Mouse (Mus musculus) layer of hippocampus, adult 18-20 months (tissue): ENCODE results near the gene Wars. TPM values are rescaled to one million over a fixed set of nuclear protein-coding genes. Genes with fewer than 3 reads are reported as not detected.

Source experiments
- DNase-seq, 2 experiments: peaks; one replicate each; pipeline ENCODE4 v3.0.0; 2022; ENCODE audit warnings: low spot score in 2 of 2
- total RNA-seq, 2 experiments: library from RNA; stranded (reverse); gene quantifications; 2 replicates each; pipeline ENCODE4 v1.2.3; 2021

Wars gene
- total RNA-seq, 2 experiments from 2014 or later: 84.7 to 91.2 TPM

DNA sequence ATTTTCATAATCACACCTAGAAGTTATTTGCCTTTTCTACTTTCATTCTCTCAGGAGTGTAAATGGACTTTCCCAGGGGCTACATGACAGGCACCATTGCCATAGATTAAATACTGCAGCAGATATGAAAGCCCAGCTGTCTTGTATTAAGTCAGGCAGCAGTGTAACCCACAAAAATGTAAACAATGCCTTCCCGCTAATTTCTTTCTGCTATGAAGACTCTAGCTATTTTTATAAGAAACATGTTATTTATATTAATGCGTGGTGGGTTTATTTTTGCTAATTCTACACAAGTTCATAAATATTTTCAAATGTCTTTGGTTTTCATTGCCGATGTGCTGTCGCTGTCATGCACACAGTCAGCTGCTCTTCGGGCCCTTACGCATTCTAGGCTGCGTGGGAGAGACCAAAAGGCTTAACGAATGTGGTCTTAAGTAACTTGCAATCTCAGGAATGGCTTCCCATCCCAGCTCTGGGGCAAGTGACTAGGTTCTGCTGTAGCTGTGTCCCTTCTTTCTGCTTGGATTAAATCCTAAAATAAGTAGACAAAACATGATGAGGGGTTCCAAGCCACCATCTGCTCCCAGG is 16.0 kb upstream of the Wars start:
- DNase-seq: no peak

DNA sequence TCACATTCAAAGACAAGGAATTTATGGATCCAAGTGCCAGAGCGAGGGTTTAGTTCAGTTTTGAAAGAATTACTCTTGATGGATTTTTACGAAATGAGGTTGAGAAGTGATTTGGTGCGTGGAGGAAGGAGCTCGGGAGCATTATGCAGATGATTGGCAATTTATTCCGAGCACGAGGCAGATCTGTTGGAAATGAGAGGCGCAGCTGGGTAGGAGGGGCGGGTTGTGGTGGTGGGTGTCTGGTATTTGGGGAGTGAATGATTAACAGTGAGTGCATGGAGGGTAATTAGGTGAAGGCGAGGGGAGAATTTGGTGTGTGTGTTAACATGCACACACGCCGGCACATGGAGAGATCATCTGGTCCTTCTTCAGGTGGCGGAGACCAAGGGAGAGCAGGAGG is 12.4 kb upstream of the Wars start:
- peak in 1 of 2 experiments; percentile 38 for DNase-seq

DNA sequence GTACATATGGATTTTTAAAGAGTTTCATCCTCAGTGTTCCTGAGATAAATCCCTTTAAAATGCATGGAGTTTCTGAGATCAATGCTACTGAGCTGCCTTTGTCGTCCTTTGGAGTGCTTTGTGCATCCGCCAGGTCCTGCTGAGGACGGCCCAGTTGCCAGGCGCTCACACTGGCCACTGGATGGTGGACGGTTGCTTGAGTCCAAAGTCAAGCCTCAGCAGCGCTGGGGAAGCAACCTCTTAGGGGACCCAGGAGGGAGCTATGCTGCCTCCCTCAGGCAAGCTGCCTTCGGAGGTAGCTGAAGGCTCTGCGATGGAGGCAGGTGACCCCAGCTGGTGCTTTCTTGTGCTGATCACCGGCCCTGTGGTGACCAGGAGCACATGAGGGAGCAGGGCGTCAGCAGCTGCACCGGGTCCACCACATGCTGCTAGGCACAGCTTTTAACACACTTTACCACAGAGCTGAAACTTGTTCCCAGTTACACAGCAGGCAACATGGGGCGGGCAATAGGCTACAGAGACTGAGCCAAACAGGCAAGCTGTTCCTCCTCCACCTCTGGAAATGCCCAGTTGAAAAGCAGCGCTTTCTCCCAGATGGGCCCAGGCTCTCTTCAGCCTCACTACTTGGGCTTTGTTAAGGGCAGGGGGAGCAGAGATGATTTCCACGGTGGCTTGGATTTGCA is 11.8 kb upstream of the Wars start:
- DNase-seq: no peak

DNA sequence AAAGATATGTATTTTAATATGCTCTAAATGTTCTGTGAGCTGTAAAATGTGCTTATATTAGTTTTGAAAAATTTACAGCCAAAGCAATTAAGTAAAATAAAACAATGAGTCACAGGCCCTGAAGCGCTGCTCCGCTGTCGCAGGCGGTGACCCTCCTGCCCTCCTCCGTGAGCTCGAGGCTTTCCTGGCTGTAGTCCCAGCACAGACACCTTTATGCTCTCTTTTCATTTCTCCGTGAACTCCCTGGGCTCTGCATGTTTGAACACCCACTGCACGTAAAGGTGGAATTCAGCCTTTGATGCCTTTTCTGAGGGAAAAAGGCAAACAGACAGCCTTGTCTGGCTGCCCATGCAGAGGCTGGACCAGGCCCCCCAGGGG is 10.3 kb upstream of the Wars start:
- no peak for DNase-seq

DNA sequence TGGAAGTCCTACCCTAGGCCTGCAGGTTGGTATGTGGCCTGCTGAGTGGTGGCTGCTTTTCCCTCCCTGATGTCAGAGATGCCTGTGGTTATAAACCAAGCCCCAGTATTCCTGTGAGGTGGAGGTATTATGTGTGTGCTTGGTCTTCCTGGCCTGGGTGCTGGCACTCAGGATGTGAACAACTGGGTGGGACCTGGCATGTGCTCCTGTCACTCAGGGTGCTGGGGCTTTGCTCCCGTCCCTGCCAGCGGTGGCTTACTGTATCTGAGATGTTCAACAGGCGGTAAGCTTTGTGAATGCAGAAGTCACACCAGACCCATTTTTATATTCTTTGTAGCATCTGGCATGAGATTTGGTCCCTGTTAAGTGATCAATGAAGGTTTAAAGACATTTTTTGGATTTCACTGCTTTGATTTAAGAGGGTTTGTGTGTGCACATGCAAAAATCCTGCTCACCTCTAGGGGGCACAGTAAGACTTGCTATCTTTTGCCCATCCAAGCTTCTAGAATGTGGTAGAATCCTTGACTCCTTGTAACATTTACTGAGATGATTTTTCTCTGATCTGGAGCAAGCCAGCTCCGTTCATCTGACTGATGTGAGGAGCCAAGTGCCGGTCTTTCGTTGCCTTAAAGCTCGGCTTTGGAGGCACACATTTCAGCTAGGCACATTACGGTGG is 9.8 kb upstream of the Wars start:
- peak; percentile 51 to 92 for DNase-seq

DNA sequence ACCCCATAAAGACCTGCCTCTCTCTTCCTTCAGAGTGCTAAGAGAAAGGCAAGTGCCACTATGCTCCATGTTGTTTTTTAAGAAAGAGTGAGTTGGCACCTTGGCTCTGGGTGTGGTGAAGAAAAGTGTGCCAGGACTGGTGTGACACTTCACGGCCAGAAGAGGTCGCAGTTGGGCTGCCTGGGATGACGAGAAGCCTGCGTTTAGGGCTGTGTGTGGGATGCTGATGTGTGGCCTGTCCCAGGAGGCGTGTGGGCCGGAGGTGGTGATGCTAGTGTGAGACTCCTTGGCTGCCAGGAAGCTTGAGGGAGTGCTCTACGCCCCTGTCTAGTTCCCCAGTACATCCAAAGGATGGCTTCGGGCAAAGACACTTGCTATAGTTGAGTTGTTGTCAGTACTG is 9.0 kb upstream of the Wars start:
- peak in 1 of 2 experiments; percentile 84 for DNase-seq

DNA sequence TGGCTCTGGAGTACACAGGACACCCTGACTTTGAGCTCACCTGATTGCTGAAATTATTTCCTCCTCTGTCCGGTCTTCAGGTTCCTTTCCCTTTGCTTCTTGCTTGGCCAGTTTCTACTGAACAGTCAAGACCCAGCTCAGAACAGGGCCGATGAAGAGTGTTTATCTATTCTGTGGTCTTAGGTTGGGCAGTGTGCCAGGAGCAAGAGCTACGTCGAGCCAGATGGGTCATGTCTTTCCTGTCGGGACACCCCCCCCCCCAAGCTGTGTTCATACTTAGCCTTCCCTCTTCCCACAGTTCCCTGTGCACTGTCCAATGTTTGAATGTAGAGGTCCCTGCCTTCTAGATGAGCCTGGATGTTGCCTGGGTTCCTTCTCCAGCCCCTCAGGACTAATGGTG is 7.4 kb upstream of the Wars start:
- no peak for DNase-seq

DNA sequence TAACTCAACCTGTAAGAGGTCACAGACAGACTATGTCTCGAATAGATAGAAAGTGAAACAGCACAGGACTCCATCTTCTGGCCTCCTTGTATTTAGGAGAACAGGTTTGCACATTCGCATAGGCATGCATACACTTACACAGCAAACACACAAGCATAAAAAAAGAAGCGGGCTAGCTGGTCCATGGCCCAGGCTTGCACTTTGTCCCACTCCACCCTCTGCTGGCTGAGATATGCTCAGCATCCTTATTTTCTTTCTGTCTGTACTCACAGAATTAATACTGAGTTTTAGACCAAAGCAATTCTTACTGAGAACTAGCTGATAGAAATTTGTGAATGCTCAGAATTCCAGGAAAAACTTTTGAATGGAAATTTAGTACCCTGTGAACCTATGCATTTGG is 2.0 kb upstream of the Wars start:
- DNase-seq: peak in 1 of 2 experiments; percentile 38

DNA sequence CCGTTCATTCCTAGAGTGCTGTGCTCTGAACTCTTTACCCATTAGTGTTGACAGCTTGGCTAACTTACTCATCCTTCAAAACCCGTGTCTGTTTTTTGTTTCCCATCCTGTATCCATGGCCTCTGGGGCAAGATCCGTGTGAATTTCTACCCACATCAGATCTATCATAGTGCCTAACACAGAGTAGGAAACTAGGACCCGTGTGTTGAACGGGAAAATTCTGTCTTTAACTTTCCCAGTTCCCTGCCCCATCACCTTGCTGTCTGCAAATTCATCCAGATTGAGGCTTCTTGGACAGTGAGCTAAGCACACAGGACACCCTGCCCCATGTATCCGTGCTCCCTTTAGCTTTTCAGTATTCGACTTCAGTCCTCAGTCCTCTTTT is 450 bp upstream of the Wars start:
- no peak for DNase-seq

DNA sequence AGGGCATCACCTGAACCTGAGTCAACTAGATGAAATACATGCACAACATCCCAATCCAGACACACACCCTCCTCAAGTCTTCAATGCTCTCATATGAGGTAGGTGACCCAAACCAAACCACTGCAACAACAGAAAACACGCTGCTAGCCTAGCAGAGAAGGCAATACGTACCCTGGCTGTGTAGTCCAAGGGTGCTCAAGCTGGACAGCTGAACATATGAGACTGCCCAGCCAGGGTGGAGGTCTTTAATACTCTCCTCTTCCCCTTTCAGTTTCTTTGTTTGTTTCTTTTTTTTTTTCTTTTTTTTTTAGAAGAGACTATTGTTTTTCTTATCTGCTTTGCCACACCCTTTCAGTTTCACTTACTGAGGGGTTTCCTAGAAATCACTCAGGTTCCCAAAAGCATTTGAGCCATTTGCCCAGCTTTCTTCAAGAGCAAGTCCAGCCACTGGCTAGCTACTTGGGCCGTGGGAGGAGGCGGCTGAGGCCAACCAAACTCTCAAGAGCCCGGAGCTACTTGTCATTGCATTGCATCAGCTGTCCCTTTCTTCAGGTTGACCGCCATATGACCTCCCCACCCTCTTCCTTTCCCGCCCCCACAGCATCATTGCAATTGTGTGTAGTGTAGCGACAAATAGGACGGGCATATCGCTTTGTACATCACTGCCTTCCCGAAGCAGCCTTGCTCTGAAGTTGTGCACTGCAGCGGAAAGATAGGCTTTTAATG is 822 bp downstream of the Wars start, which contains the start of gene Wdr25:
Wdr25 (plus strand) TSS at position 643 of the 726 bp plus-strand sequence.
- no peak for DNase-seq

DNA sequence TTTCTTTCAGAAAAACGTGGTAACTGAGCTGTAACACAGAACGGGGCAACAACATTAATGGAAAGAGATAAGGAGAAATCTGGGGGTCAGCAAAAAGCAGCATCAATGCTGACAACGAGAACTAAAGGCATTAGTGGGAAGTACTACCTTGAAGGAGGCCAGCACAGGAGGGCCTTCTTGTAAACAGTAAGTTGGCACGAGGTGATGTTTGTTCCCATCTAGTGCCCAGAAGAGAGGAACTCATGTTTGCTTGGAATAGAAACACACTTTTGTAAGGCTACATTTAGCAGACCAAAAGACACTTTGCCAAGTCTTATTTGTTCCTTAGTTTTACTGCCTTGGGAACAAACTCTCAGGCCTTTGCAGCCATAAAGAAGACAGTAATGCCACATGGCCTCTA is 5.3 kb downstream of the Wars start:
- DNase-seq: no peak

DNA sequence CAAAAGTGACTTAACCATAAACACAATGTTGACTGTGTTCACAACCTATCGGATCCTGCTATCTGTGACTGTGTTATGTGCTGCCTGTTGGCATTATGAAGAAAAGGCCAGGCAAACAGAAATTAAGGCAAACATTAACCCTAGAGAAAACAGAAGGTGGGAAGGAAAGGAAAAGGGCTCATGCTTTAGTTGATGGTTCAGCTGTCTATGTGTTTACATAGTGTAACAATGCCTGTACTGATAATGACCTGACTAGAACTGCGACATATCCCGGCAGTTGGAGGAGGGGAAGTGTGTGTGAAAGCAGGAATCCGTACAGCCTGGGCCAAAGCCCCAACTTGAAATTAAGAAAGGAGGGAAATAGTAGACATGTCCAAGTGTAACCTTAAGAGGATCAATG is 6.9 kb downstream of the Wars start:
- DNase-seq: no peak

DNA sequence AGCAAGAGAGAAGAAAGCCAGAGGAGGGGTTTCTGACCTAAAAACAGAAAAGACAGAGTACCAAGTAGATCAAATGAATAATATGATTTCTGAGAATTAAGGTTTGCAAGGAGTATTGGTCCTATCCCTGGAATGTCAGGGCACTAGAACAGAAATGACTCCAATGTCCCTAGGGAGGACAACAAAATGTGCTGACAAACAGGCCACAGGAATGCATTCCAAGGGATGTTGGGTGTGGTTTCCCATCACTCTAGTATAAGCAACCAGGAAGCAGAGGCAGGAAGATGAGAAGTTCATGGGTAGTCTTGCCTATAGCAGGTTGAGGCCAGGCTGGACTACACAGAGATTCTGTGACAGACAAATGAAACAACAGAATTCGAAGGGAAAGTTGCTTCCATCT is 8.1 kb downstream of the Wars start:
- DNase-seq: no peak

DNA sequence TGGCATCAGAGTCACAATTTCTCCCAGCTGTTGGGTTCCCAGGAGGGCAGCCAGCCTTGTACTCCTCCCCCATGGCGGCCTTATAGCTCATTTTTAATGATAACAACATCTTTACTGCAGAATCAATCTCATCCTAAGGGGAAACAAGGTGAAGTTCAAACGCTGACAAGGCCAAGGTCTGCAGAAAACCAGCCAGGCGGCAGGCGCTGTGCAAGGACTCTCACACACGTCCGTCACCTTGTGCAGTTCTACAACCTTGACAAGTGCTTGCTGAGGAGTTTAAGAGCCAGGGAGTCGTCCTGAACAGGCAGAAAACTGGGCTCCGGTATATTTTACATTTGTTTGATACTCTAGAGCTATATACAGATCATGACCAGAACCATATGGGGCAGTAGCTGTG is 11.2 kb downstream of the Wars start:
- no peak for DNase-seq

DNA sequence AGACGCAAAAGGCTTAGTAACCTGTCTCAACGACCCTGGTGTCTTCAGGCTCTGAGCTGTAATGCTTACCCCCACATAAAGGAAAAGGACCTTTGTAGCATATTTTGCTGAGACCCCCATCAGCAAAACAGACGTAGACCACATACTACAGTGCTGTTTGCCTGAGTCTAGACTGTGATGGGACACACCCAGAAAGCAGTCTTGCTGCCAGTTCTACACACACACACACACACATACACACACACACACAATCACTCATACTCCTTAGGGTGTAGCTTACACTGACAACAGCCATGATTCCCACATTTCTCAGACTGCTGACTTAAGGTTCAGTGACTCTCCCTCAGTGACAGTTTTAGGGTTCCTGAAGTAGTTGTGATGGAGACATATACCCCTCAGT is 12.8 kb downstream of the Wars start:
- DNase-seq: no peak

DNA sequence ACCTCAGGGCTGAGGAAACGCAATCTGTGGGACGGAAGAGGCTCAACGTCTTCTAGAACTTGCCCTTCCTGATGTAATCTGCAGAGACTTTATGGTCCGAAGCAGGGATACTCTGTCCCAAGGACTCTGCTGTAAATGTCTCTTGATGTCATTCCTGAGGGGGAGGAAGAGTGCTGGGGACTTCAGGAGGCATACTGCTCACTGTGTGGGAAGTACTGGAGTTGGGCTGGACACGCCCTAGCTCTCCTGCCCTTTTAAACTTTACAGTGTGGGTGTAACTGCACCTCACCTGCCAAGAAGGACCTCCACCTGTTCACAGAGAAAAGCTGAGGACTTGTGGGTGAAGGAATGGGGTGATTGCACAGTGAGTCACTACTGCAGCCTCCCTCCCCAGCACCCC is 13.4 kb downstream of the Wars start:
- no peak for DNase-seq

DNA sequence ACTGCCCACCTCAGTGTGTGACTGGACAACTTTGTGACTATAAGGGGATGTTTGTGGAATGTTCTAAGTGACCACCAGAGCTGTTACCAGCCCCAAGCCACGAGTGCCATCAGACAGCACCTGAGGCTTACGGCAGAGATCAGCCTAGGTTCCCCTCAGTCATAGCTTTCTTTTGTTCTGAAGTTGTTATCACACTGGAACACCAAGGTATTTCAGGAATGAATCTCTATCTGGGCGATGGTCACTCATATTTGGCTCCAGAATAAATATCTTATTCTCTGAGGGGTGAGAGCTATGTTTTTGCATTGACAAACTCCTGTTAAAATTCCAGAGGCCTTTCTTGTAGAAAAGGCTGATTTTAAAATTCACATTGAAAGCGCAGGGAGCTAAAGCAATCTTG is 14.8 kb downstream of the Wars start:
- no peak for DNase-seq

DNA sequence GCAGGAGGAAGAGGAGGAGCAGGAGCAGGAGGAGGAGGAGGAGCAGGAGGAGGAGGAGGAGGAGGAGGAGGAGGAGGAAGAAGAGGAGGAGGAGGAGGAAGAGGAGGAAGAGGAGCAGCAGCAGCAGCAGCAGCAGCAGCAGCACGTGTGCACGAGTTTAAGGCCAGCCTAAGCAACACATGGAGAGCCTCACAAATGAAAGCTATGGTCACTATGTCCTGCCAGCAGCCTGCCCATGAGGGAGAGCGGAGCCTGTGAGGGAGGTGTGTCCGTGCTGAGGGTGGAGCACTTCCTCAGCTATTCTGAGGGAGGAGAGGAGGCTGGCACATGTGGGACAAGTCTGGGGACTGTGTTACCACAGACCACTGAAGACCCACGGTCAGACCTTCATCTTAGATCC is 20.9 kb downstream of the Wars start:
- DNase-seq: no peak

DNA sequence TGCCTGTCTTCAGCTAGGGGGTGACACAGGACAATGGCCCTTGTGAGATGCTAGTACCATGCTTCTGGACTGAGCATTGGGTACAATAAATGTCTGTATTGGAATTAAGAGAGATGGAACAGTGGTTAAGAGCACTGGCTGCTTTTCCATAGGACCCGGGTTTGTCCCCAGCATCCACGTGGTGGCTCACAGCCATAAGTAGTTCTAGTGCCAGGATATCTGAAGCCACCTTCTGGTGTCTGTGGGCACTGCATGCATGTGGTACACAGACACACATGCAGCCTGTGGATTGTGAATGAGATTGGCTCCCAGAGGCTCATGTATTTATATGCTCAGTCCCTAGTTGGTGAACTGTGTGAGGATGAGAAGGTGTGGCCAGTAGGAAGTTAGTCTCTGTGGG is 24.4 kb downstream of the Wars start:
- no peak for DNase-seq

DNA sequence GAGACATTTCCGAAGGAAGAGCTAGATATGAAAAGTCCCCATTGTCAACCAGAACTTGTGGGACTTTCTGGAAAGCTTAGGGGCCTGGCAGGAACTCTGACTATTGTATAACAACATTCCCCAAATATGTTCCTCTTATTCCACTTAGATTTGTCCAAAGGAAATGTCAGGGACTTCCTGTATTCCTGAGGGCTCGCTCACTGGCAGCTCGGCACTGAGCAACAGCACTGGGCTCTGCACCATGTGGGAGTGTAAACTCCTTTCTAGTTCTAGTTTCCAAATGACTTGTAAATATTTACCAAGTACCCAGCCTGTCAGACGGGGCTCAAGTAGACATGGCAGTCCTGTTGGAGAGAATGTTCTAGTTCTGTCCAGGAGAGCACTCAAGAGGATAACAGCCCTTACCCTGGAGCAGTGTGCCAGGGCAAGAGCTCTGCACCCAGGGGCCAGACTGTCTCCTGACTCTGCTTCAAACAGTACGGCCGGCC is 28.9 kb downstream of the Wars start:
- DNase-seq: no peak

DNA sequence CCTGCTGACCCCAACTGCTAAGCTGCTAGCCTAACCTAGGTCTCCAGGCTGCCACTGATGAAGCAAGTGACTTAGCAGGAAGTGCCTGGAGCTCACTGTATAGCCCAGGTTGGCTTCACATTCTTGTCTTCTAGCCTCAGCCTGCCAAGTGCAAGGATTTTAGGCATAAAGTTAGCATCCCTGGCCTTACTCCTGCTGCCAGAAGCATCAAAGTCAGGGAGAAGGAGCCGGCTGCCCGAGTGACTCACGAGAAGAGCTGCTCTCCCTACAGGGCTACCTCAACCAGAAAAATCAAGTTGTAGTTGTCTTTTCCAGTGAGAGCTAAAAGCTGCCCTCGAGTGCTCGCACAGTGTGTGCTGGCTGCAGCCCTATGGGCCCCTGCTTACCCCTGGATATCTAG is 35.5 kb downstream of the Wars start:
- DNase-seq: no peak

DNA sequence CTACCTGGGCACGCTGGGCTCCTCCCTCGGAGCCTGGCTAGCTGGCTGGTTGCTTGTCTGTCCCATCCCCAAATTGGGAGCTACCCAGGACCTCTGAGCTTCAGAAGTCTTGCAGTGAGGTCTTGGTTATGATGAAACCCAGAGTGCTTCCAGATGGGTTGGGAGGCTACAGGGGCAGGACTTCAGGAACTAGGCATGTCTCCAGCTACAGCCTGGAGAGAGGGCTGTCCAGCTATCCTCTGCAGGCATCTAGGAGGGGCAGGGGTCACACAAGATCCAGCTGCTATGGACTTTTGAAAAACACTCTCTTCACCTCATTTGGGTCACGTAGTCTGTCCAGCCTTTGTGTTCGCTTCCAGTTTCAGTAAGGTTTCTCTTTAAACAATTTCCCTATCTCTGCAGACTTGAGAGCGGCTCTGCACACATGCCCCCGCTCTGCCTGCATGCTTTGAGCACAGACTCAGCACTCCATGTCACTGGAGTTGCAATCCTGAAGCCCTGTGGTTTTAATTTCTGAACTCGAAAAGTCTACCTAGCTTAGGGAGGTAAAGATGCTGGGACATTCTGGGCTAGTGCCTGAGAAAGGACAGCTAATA is 36.3 kb downstream of the Wars start:
- no peak for DNase-seq
